Mouse (Mus musculus): ENCODE data around the gene Itm2b. TPM values are rescaled to one million over a fixed set of nuclear protein-coding genes. Genes with fewer than 3 reads are reported as not detected.

The Itm2b gene
- total RNA-seq, 2 experiments from 2014 or later = 726 to 746 TPM

DNA sequence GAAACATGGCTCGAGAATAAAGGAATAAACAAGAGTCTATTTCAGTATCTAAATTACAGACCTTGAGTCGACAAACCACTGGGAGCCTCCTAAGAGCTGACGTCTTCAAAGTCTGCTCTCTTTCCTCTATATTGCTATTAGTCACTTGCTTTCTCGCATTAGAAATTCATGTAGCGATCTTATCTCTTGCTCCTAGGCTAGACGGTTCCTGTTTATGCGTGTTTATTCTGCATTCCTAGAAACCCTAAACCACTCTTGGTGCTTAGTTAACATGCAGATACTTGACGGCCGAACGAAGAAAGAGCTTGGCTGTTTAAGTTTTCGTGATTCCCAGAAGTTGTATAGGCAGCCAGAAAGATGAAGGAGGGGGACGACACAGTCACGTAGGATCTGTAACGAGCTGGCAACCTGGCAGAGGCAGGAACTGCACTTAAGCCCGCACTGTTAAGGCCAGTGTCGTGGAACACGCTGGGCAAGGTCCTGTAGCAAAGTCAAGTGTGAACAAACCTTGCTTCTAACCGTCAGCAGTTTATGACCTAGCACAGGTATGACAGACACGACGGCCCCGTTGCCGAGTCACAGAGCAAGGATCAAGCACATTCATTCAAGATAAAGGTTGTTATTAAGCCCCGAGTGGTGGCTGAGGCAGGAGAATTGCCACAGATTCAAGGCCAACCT, 14.3 kb downstream of the Itm2b start:
- no peak for ATAC-seq (replicated peaks; ENCODE audit: low FRiP score, poor library complexity, severe bottlenecking)

GRCm38 (mm10) chr14:73370078-73370670, 14.9 kb downstream of the Itm2b start:
- ATAC-seq (replicated peaks; ENCODE audit: low FRiP score, poor library complexity, severe bottlenecking) = no peak

DNA sequence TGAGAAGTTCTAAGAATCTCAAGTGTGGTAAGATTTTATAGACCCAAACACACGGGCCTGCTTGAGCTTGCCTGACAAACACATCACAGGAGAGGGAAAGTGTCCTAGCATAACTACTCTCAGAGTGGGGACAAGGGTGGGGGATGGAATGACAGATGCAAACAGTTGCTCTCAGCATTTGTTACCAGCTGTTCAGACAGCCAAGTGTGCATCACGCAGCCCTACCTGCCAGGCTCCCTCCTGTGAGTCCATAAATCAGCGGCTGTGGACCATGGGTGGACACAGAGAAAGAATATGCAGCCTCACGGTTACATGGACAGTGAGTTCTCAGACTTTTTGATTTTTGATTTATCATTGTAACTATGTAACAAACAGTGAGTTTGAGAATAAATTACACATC, 15.5 kb downstream of the Itm2b start:
- ATAC-seq (replicated peaks; ENCODE audit: low FRiP score, poor library complexity, severe bottlenecking) = no peak

GRCm38 (mm10) chr14:73368966-73369365, 16.1 kb downstream of the Itm2b start:
- no peak for ATAC-seq (replicated peaks; ENCODE audit: low FRiP score, poor library complexity, severe bottlenecking)

GRCm38 (mm10) chr14:73368221-73368620, 16.9 kb downstream of the Itm2b start:
- ATAC-seq (replicated peaks; ENCODE audit: low FRiP score, poor library complexity, severe bottlenecking) = no peak

DNA sequence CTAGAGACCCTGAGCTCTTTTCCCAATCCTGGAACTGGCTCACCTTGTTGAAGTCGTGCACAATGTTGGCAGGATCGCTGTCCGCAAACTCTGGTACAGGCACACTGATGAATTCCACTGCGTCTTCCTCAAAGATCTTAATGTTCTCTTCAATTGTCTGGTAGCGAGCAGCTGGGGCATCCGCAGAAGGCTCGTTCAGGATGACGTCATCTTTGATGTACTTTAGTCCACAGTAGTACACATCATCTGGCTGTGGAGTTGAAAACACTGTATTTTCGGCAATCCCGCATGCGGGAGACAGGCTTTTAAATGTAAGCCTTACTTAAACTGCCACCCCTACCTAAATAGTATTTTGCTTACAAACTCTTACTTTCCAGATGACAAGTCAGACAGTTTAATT, 18.8 kb downstream of the Itm2b start:
- no peak for ATAC-seq (replicated peaks; ENCODE audit: low FRiP score, poor library complexity, severe bottlenecking)

- ATAC-seq (replicated peaks; ENCODE audit: low FRiP score, poor library complexity, severe bottlenecking) = no peak
Measured at GRCm38 (mm10) chr14:73363782-73364181, 21.3 kb downstream of the Itm2b start.

DNA sequence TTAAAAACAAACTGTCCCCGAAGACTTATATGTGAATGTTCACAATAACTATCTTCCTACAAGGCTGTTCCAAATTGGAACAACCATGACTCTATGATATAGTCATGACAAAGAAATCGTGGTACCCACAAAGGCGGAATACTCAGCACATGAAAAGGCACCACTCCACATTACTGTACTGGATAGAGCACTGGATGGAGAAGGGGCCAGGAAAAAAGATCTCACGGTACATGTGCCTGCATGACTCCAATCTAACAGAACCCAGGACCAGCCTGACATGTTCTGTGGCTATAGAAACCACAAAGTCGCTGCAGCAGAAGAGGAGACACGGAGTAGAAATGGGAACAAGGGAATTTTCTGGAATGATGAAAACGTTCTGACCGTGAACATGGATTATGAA, 30.4 kb downstream of the Itm2b start:
- no peak for ATAC-seq (replicated peaks; ENCODE audit: low FRiP score, poor library complexity, severe bottlenecking)

GRCm38 (mm10) chr14:73351118-73351517, 34.0 kb downstream of the Itm2b start:
- no peak for ATAC-seq (replicated peaks; ENCODE audit: low FRiP score, poor library complexity, severe bottlenecking)

GRCm38 (mm10) chr14:73350029-73350428, 35.1 kb downstream of the Itm2b start:
- ATAC-seq (replicated peaks; ENCODE audit: low FRiP score, poor library complexity, severe bottlenecking) = no peak

DNA sequence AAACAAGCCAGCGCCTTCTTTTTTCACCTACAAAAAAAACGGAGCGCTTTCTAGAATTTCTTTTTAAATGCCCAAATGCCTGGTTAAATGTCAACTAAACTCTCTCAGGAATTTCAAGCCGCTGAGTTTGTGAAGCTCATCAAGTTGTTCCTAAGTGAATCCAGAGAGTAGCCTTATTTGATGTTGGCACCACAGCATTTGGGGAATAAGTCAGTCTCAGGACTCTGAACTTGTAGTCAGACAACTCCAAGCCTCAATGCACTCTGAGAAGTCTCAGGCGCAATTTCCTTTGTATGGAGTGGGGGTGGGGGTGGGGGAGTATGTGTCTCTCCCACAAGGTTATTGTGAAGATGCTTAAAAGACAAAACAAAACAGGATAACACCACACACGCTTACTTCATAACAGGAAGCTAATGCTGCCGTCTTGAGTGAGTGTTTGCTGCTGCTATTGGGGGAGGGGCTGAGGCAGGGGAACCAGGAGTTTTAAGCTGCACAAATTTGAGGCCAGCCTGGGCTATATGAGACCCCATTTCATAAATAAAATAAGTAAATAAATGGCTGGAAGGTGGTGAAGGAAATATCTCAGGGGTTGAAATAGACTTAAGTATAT, 35.9 kb downstream of the Itm2b start:
- no peak for ATAC-seq (replicated peaks; ENCODE audit: low FRiP score, poor library complexity, severe bottlenecking)

- no peak for ATAC-seq (replicated peaks; ENCODE audit: low FRiP score, poor library complexity, severe bottlenecking)
Measured at GRCm38 (mm10) chr14:73347302-73347701, 37.8 kb downstream of the Itm2b start.

- ATAC-seq (replicated peaks; ENCODE audit: low FRiP score, poor library complexity, severe bottlenecking) = peak; percentile 73; the same call in 1 of the 2 replicates
Measured at GRCm38 (mm10) chr14:73345614-73346013, 39.5 kb downstream of the Itm2b start.

DNA sequence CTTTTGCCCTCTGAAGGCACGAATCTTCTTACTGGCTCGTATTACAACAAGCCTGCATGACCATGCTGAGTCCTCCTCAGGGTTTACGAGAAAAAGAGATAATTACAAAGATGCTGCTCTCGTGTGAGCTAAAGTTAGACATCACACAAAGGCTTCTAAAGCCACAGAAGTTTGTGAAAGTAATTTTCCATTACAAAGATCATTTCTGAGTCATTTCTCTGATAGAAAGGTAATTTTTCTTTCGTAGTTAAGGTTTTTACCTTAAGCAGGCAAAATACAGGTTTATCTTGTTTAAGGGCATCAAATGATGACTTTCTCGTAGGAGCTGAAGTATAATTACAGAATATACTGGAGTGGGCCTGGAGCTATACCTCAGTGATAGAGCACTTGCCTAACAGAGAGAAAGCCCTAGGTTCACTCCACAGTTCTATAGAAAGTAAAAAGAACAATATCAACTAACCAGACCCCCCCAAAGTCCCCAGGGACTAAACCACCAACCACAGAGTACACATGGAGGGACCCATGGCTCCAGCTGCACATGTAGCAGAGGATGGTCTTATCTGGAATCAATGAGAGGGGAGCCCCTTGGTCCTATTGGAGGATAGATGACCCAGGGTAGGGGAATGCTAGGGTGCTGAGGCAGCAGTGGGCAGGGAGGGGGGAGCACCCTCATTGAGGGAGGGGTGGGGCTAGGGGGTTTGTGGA, 44.9 kb downstream of the Itm2b start:
- no peak for ATAC-seq (replicated peaks; ENCODE audit: low FRiP score, poor library complexity, severe bottlenecking)

DNA sequence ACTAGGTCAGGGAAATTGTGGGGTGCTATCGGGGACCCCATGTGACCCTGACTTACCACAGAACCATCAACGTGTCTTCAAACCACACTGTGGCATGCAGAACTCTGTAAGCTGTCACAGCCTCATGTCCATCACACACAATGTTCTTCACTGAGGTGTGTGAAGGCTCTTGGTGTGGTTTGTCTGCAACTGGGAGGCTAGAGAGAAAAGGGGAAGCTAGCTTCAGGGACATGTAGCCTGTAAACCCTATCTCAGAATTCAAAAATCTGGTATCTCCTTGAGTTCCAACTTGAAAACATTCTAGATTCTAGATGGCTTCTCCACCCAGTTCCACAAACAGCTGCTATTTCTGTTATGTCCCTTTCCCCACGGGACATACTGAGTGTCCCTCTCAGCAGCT, 45.5 kb downstream of the Itm2b start:
- no peak for ATAC-seq (replicated peaks; ENCODE audit: low FRiP score, poor library complexity, severe bottlenecking)

- ATAC-seq (replicated peaks; ENCODE audit: low FRiP score, poor library complexity, severe bottlenecking) = no peak
Measured at GRCm38 (mm10) chr14:73336316-73337080, 48.6 kb downstream of the Itm2b start.

DNA sequence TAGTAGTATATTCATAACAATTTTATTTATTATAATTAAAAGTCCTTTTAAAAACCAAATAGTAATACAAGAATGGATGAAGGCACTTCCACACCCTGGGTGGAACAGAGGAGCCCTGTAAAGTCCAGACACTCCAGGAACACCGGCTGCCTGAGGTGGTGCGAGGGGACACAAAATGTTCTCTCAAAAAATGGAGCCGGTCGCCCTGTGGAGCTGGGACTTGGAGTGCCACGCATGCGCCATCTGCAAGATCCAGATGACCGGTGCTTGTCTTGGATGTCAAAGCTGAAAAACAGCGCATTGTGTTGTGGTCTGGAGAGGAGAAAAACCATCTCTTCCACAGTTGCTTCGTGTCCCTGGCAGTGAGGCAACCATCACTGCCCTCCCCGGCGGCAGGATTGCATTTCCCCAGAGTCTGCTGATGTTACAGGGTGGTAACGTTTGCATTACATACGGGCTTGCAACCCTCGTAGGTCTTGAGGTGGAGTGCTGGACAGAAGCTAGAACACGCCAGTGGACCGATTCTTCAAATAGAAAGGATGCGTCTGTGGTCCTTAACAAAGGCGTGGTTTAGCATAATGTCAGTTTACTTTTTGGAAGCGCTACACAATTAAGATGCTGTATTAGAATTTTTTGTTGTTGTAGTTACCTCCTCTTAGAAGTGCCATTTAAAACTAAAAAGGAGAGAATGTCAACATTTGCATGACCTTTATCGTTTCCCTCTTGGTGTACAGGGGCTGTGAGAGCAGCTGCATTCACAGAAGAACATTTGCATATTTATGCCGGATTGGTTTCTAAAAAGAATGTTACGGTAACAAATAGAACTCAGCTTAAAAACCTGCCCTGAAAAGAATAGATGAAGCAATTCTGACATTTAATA, 49.9 kb downstream of the Itm2b start:
- ATAC-seq (replicated peaks; ENCODE audit: low FRiP score, poor library complexity, severe bottlenecking) = no peak

DNA sequence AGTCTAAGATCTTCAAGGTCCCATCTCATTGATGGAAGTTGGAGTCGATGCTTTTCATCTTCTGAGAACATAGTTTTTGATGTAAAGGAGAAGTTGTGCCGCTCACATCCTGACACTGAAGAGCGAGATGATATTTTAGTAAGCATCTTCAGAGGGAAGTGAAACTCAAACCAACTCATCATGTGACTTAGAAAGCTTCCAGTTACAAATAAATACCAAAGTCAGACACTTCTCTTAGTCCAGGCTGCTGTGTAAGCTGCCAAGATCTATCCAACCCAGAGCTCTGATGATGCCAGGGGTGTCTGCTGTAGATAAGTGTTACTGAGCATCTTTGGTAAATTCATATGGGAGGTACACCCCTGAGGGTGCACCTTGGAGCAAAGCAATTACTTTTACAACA, 51.2 kb downstream of the Itm2b start:
- peak; percentile 98 for ATAC-seq (replicated peaks; ENCODE audit: low FRiP score, poor library complexity, severe bottlenecking)

GRCm38 (mm10) chr14:73331386-73331785, 53.7 kb downstream of the Itm2b start:
- no peak for ATAC-seq (replicated peaks; ENCODE audit: low FRiP score, poor library complexity, severe bottlenecking)

Measured in erythroblast, adult 5-6 weeks (primary cell).